Mouse (Mus musculus): ENCODE measurements at regions not wholly inside any gene's neighbourhood (a gene's known extent, or its start where the extent isn't known, plus 50 kb on each side); places are given as distances from the start of the nearest gene placed in this dataset.

DNA sequence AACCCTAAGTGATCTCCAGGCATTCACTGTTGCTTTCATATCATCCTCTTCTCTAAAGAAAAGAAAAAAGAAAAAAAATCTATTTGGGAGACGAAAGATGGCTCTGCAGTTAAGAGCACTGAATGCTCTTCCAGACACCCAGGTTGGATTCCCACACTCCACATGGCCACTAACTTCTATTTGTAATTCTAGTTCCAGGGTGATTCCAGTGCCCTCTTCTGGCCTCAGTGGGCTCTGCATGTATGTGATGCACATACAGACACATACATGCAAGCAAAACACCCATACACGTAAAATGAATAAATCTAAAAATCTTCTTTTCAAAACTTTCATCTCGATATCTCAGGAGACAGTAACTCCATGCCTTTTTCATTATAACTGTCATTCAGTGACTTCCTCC, 502.8 kb downstream of the Rwdd3 start:
- TF ChIP-seq TAL1 (conservative IDR thresholded peaks at IDR 0.05; ENCODE audit: low read depth, low read length) = no peak
- TF ChIP-seq GATA1 (IDR thresholded peaks at IDR 0.05; ENCODE audit: borderline replicate concordance, low read length) = no peak
